Mouse (Mus musculus) thymus, adult 2 months (tissue): ENCODE measurements around the gene Pcgf1. TPM values are rescaled to one million over a fixed set of nuclear protein-coding genes. Genes with fewer than 3 reads are reported as not detected.

Experiments
- DNase-seq: peaks from one replicate; pipeline ENCODE4 v3.0.0; 2021
- H3K27ac ChIP-seq: fragments of 200-500 bp; 2 replicates; pipeline ENCODE4 v1.5.1; 2012; ENCODE audit warnings: low read length, control low read depth; ENCODE audit not compliant: control insufficient read depth, insufficient read depth
- H3K27me3 ChIP-seq: fragments of 200-500 bp; 2 replicates; pipeline ENCODE4 v1.6.1; 2012; ENCODE audit warnings: mild to moderate bottlenecking, low read length, moderate library complexity, mixed read lengths; ENCODE audit not compliant: control insufficient read depth, insufficient read depth
- H3K36me3 ChIP-seq: fragments of 200-500 bp; 2 replicates; pipeline ENCODE4 v1.6.1; 2012; ENCODE audit warnings: mild to moderate bottlenecking, low read length, moderate library complexity; ENCODE audit not compliant: control insufficient read depth, insufficient read depth
- H3K4me1 ChIP-seq: fragments of 200-500 bp; replicated peaks from 2 replicates; pipeline ENCODE4 v1.6.1; 2012; ENCODE audit warnings: low read length; ENCODE audit not compliant: control insufficient read depth, insufficient read depth
- H3K4me3 ChIP-seq: fragments of 200-500 bp; 2 replicates; pipeline ENCODE4 v1.5.1; 2012; ENCODE audit warnings: mild to moderate bottlenecking, low read length, control low read depth, moderate library complexity; ENCODE audit not compliant: control insufficient read depth, insufficient read depth
- CTCF ChIP-seq: fragments of 200-500 bp; IDR thresholded peaks from 2 replicates; pipeline ENCODE4 v1.5.1; 2012; ENCODE audit warnings: mild to moderate bottlenecking, control low read depth, low read length, moderate library complexity, borderline replicate concordance; ENCODE audit not compliant: control insufficient read depth, poor library complexity, insufficient read depth; ENCODE audit errors: extremely low read depth
- POLR2A ChIP-seq: fragments of 200-500 bp; IDR thresholded peaks from 2 replicates; pipeline ENCODE4 v1.6.1; 2012; ENCODE audit warnings: mild to moderate bottlenecking, low read length, control low read depth, moderate library complexity; ENCODE audit not compliant: control insufficient read depth, poor library complexity, insufficient read depth; ENCODE audit errors: extremely low read depth
- WGBS: fragments of 180-500 bp; shearing (Covaris S2); methylation state at CpG from one replicate; pipeline ENCODE4 v1.1.7; 2018; 5-methylcytosine and 5-hydroxymethylcytosine counted together
- polyA plus RNA-seq: library from polyadenylated mRNA; depleted of rRNA; stranded (reverse); fragments of >200 nt; gene quantifications from 2 replicates; pipeline ENCODE4 v1.2.3, GENCODE M21; 2012

Pcgf1 gene
- polyA plus RNA-seq, 1 experiment = 25.5 TPM

GRCm38 (mm10) chr6:83070311-83071219, 7.1 kb upstream of the Pcgf1 start:
- Histone ChIP-seq H3K27ac (no peak overlapping the region), H3K27me3 (peaks cover 45% of the 10 kb centered on the region), H3K36me3 (no peaks in the 10 kb centered on the region), H3K4me1 (peaks cover 30% of the 10 kb centered on the region), H3K4me3 (no peak overlapping the region)
- 4% methylated on average over 55 of the region's 58 CpGs for WGBS
- TF ChIP-seq POLR2A (no peak), CTCF (no peak)
- no peak for DNase-seq

DNA sequence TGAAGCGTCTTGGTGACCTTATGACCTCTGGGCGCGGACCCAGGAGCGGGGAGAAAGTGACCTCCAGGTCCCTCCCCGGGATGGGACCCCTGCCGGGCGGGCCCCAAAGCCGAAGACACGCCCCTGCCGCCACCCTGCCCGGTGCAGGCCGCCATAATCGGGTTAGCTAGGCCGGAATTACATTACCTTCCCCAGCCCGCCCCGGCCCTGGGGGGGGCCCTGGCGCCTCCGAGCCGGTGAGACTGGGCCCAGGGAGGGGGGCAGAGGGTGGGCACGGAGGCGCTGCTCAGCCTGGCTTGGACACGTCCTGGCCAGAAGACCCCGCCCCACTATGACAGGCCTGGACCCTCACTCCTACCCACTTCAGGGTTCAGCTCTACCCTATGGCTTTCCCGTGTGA, 6.4 kb upstream of the Pcgf1 start:
- peaks cover 25% of the 10 kb centered on the region for H3K4me1 ChIP-seq
- H3K27ac ChIP-seq = no peak overlapping the region
- WGBS = 7% methylated on average over 24 of the region's 24 CpGs
- DNase-seq = no peak
- no peaks in the 10 kb centered on the region for H3K36me3 ChIP-seq
- peaks cover 45% of the 10 kb centered on the region for H3K27me3 ChIP-seq
- TF ChIP-seq POLR2A (no peak), CTCF (no peak)
- no peak overlapping the region for H3K4me3 ChIP-seq

- 15% methylated on average over 2 of the region's 2 CpGs for WGBS
- Histone ChIP-seq H3K36me3 (no peaks in the 10 kb centered on the region), H3K27me3 (peaks cover 24% of the 10 kb centered on the region), H3K4me3 (no peak overlapping the region), H3K4me1 (peaks cover 23% of the 10 kb centered on the region), H3K27ac (no peak overlapping the region)
- TF ChIP-seq POLR2A (no peak), CTCF (no peak)
- DNase-seq = no peak
Observed at GRCm38 (mm10) chr6:83074979-83075378, 2.7 kb upstream of the Pcgf1 start.

DNA sequence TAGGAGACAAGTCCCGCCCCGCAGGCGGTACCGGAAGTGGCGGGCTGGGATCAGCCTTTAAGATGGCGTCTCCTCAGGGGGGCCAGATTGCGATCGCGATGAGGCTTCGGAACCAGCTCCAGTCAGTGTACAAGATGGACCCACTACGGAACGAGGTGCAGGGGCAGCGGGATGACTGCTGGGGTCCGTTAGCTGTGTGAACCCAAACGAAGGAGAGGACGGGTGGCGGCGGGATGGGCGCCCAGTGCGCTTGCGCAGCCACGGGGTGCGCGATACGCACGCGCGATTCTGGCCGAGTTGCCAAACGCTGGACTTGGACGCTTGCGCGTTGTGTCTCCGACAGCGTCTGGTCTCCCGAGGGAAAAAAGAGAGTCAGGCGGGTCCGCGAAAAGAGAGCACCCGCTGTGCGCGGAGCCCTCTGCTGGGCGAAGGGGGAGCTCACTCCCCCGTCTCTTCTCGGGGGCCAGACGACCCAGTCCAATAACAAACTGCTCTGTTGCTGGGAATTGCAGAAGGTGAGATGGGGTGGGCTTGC, 722 bp downstream of the Pcgf1 start:
- Histone ChIP-seq H3K4me3 (peak overlapping the region; percentile 54), H3K4me1 (peaks cover 11% of the 10 kb centered on the region), H3K36me3 (no peaks in the 10 kb centered on the region), H3K27me3 (no peaks in the 10 kb centered on the region; the same call in 1 of the 2 replicates), H3K27ac (0 out of 2 replicates have a peak overlapping the region, but pooled peaks have one; percentile 2)
- WGBS = under 1% methylated on average over 46 of the region's 46 CpGs
- DNase-seq = peak; percentile 99
- TF ChIP-seq CTCF (peak; percentile 73), POLR2A (peak; percentile 43)

GRCm38 (mm10) chr6:83080210-83080609, 2.5 kb downstream of the Pcgf1 start:
- Histone ChIP-seq H3K4me3 (no peak overlapping the region), H3K27ac (no peak overlapping the region), H3K36me3 (no peaks in the 10 kb centered on the region), H3K27me3 (peaks cover 3% of the 10 kb centered on the region; the same call in 1 of the 2 replicates), H3K4me1 (peaks cover 11% of the 10 kb centered on the region)
- TF ChIP-seq CTCF (no peak), POLR2A (no peak)
- DNase-seq = no peak
- WGBS = 98% methylated on average over 5 of the region's 5 CpGs

DNA sequence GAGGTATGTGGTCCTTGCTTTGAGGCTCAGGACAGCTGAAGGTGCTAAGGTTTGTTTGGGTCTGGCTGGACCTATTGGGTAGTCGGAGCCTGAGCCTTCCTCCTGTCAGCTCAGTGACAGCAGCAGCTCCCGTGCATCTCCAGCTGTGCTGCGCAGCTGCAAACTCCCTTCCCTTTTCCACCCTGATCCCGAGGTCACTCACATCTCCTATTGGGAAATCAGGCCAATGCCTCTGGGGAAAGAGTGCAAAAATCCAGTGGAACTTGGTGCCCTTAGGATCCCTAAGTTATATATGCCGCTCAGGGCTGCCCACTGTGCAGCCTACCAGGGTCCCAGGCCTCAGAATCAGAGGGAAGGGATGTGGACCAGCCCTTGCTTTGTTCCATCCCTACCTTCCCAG, 5.8 kb downstream of the Pcgf1 start:
- H3K27me3 ChIP-seq = peaks cover 19% of the 10 kb centered on the region
- 75% methylated on average over 5 of the region's 5 CpGs for WGBS
- peaks cover 11% of the 10 kb centered on the region for H3K4me1 ChIP-seq

More for the DNA sequence above, 5.8 kb downstream of the Pcgf1 start:
- no peak for DNase-seq
- H3K4me3 ChIP-seq = no peak overlapping the region
- H3K36me3 ChIP-seq = no peaks in the 10 kb centered on the region
- H3K27ac ChIP-seq = no peak overlapping the region
- TF ChIP-seq POLR2A = no peak
- no peak for TF ChIP-seq CTCF
